Mouse (Mus musculus) CH12.LX (cell line): ENCODE data around the gene Plac8. TPM values are rescaled to one million over a fixed set of nuclear protein-coding genes. Genes with fewer than 3 reads are reported as not detected.

Source experiments
- DNase-seq: peaks from one replicate; pipeline ENCODE4 v3.0.0-alpha.2; 2013; ENCODE audit errors: extremely low read depth
- H3K27ac ChIP-seq: 2 replicates; pipeline ENCODE4 v1.5.1; 2012; ENCODE audit warnings: low read depth, mild to moderate bottlenecking, control low read depth, moderate library complexity; ENCODE audit not compliant: insufficient read depth
- H3K27me3 ChIP-seq: replicated peaks from 2 replicates; pipeline ENCODE3; 2012; ENCODE audit warnings: inconsistent platforms
- H3K36me3 ChIP-seq, 2 experiments: replicated peaks in 1 of 2; 2 replicates each; pipeline versions ENCODE3 to v1.6.1; 2012; ENCODE audit warnings: inconsistent platforms in 1 of 2, low read length in 1 of 2, mild to moderate bottlenecking in 1 of 2, mixed read lengths in 1 of 2, moderate library complexity in 1 of 2; ENCODE audit not compliant: control insufficient read depth in 1 of 2, insufficient read depth in 1 of 2
- H3K4me1 ChIP-seq, 2 experiments: 2 replicates each; pipeline ENCODE4 v1.6.1; 2012; ENCODE audit warnings: inconsistent platforms in 1 of 2, moderate library complexity in 1 of 2; ENCODE audit not compliant: insufficient read depth in 2 of 2, control insufficient read depth in 1 of 2
- H3K4me2 ChIP-seq: 2 replicates; pipeline ENCODE4 v1.6.1; 2012; ENCODE audit warnings: low read depth, mild to moderate bottlenecking, control low read depth; ENCODE audit not compliant: poor library complexity, insufficient read depth, severe bottlenecking
- H3K4me3 ChIP-seq, 3 experiments: fragments of 150-350 bp in 1 of 3; sonication (generic) in 1 of 3; replicated peaks in 1 of 3; 2 replicates each; pipeline versions ENCODE3 to v1.5.1; 2011 to 2012; ENCODE audit warnings: low read depth in 2 of 3, low read length in 2 of 3, mild to moderate bottlenecking in 2 of 3, moderate library complexity in 2 of 3, control low read depth in 1 of 3, improper control_type of control experiment in 1 of 3, inconsistent platforms in 1 of 3, mixed read lengths in 1 of 3; ENCODE audit not compliant: poor library complexity in 1 of 3
- H3K79me2 ChIP-seq: replicated peaks from 2 replicates; pipeline ENCODE4 v1.6.1; 2012; ENCODE audit warnings: mild to moderate bottlenecking, moderate library complexity; ENCODE audit not compliant: control insufficient read depth, poor library complexity, insufficient read depth, severe bottlenecking; ENCODE audit errors: extremely low read depth
- H3K9ac ChIP-seq: 2 replicates; pipeline ENCODE4 v1.6.1; 2012; ENCODE audit warnings: low read depth, mild to moderate bottlenecking, control low read depth, moderate library complexity; ENCODE audit not compliant: insufficient read depth
- H3K9me3 ChIP-seq: replicated peaks from 2 replicates; pipeline ENCODE3; 2012; ENCODE audit warnings: low read length, inconsistent platforms, mixed read lengths
- CTCF ChIP-seq, 2 experiments: IDR thresholded peaks in 1 of 2; conservative IDR thresholded peaks in 1 of 2; 2 replicates each; pipeline ENCODE4 v1.5.1; 2011 to 2012; ENCODE audit warnings: low read depth in 2 of 2, low read length in 2 of 2, improper control_type of control experiment in 1 of 2, inconsistent platforms in 1 of 2, mild to moderate bottlenecking in 1 of 2, moderate library complexity in 1 of 2
- ETS1 ChIP-seq: conservative IDR thresholded peaks from 2 replicates; pipeline ENCODE4 v1.6.1; 2012; ENCODE audit warnings: low read depth, mild to moderate bottlenecking, inconsistent platforms, low read length, improper control_type of control experiment, moderate library complexity
- JUN ChIP-seq: IDR thresholded peaks from 2 replicates; pipeline ENCODE4 v1.6.1; 2011; ENCODE audit warnings: low read depth, mild to moderate bottlenecking, low read length, improper control_type of control experiment, moderate library complexity; ENCODE audit not compliant: insufficient read depth
- MXI1 ChIP-seq: IDR thresholded peaks from 2 replicates; pipeline ENCODE4 v1.6.1; 2011; ENCODE audit warnings: mild to moderate bottlenecking, low read depth, low read length, improper control_type of control experiment
- MYC ChIP-seq: IDR thresholded peaks from 2 replicates; pipeline ENCODE4 v1.6.1; 2011; ENCODE audit warnings: low read depth, mild to moderate bottlenecking, improper control_type of control experiment, low read length
- NRF1 ChIP-seq: IDR thresholded peaks from 2 replicates; pipeline ENCODE4 v1.6.1; 2014; ENCODE audit warnings: low read depth, mild to moderate bottlenecking, inconsistent platforms, low read length, improper control_type of control experiment, moderate library complexity
- SIN3A ChIP-seq: IDR thresholded peaks from 2 replicates; pipeline ENCODE4 v1.6.1; 2012; ENCODE audit warnings: low read length, improper control_type of control experiment, inconsistent platforms
- TBP ChIP-seq: conservative IDR thresholded peaks from 2 replicates; pipeline ENCODE4 v1.6.1; 2011; ENCODE audit warnings: low read depth, low read length, improper control_type of control experiment
- TCF12 ChIP-seq: IDR thresholded peaks from 2 replicates; pipeline ENCODE4 v1.6.1; 2014; ENCODE audit warnings: low read depth, mild to moderate bottlenecking, inconsistent platforms, low read length, improper control_type of control experiment
- ZC3H11A ChIP-seq: IDR thresholded peaks from 2 replicates; pipeline ENCODE4 v1.6.1; 2012; ENCODE audit warnings: low read depth, mild to moderate bottlenecking, inconsistent platforms, low read length, improper control_type of control experiment
- ZMIZ1 ChIP-seq: IDR thresholded peaks from 2 replicates; pipeline ENCODE4 v1.6.1; 2012; ENCODE audit warnings: low read depth, mild to moderate bottlenecking, inconsistent platforms, low read length, improper control_type of control experiment
- dilution Hi-C: fragments of 300-500 bp; cut with MboI; formaldehyde crosslinking; loops from 2 replicates; pipeline ENCODE4 v1.14.3; 2020; ENCODE audit warnings: low sequenced_read_pairs; ENCODE audit not compliant: extremely low pct_unique_long_range_greater_than_20kb, extremely low pct_ligation_motif_present
- in situ Hi-C: fragments of 300-500 bp; cut with MboI; formaldehyde crosslinking; loops from 3 replicates; pipeline ENCODE4 v1.14.3; 2019; ENCODE audit warnings: low sequenced_read_pairs, low pct_ligation_motif_present, low pct_unique_long_range_greater_than_20kb, mixed read lengths
- polyA plus RNA-seq: library from polyadenylated mRNA; unstranded; fragments of >175 nt; gene quantifications from 2 replicates; pipeline ENCODE4 v1.2.1, GENCODE M21; 2012; ENCODE audit warnings: low read depth; ENCODE audit not compliant: insufficient read length
- total RNA-seq, 2 experiments: library from RNA; depleted of rRNA; stranded (reverse); fragments of 300-350 nt in 1 of 2; fragments of >200 nt in 1 of 2; gene quantifications; 2 replicates each; pipeline ENCODE4 v1.2.3; 2012 to 2014

The Plac8 gene
- total and polyA plus RNA-seq, 3 experiments = 64.3 to 258 (median 161) TPM

GRCm38 (mm10) chr5:100509247-100509646 lies 62.8 kb downstream of the Plac8 start:
- no peak overlapping the region for H3K27ac ChIP-seq
- in situ Hi-C loops (no loop called here), dilution Hi-C loops (no loop called here)
- H3K79me2 ChIP-seq = no peaks in the 10 kb centered on the region
- no peaks in the 10 kb centered on the region for H3K9me3 ChIP-seq
- no peak overlapping the region for H3K4me2 ChIP-seq
- DNase-seq = no peak
- no peak overlapping the region for H3K9ac ChIP-seq
- H3K27me3 ChIP-seq = no peaks in the 10 kb centered on the region
- H3K36me3 ChIP-seq = no peaks in the 10 kb centered on the region
- peaks cover 24 to 34% of the 10 kb centered on the region in 2 experiments for H3K4me1 ChIP-seq
- TF ChIP-seq SIN3A = no peak
- no peak for TF ChIP-seq NRF1
- no peak for TF ChIP-seq ZMIZ1
- no peak for TF ChIP-seq JUN
- TF ChIP-seq MYC = no peak
- no peak for TF ChIP-seq TCF12
- no peak for TF ChIP-seq CTCF (conservative IDR thresholded peaks at IDR 0.05 in 1 of 2, IDR thresholded peaks at IDR 0.05 in 1 of 2; ENCODE audit: low read depth in 2 of 2, low read length in 2 of 2)
- no peak for TF ChIP-seq ETS1
- TF ChIP-seq TBP = no peak
- no peak for TF ChIP-seq ZC3H11A
- TF ChIP-seq MXI1 = no peak
- TF ChIP-seq, all 38 proteins: peak for 0
- no peak overlapping the region for H3K4me3 ChIP-seq

Other genes starting within 250 kb of the Plac8 start
- gene Sec31a, start 156.0 kb downstream of the Plac8 start, total RNA-seq (2012; rRNA removed) = 52.2 and 69.1 TPM in 2 replicates
- 48.2 and 48.5 TPM in 2 replicates for gene Sec31a, start 156.0 kb downstream of the Plac8 start, total RNA-seq (2014; rRNA removed)
- gene Sec31a, start 156.0 kb downstream of the Plac8 start, polyA plus RNA-seq = 131 and 161 TPM in 2 replicates
- 12.8 and 12.9 TPM in 2 replicates for gene Lin54, start 71.6 kb downstream of the Plac8 start, total RNA-seq (2012; rRNA removed)
- 14.1 and 15.2 TPM in 2 replicates for gene Lin54, start 71.6 kb downstream of the Plac8 start, total RNA-seq (2014; rRNA removed)
- 11.8 and 14.1 TPM in 2 replicates for gene Lin54, start 71.6 kb downstream of the Plac8 start, polyA plus RNA-seq
- 122 and 149 TPM in 2 replicates for gene Cops4, start 53.9 kb downstream of the Plac8 start, total RNA-seq (2012; rRNA removed)
- gene Cops4, start 53.9 kb downstream of the Plac8 start, total RNA-seq (2014; rRNA removed) = 264 and 298 TPM in 2 replicates
- gene Cops4, start 53.9 kb downstream of the Plac8 start, polyA plus RNA-seq = 133 and 134 TPM in 2 replicates
- 49.1 and 53.9 TPM in 2 replicates for gene Coq2, start 102.9 kb upstream of the Plac8 start, total RNA-seq (2012; rRNA removed)
- gene Coq2, start 102.9 kb upstream of the Plac8 start, total RNA-seq (2014; rRNA removed) = 50.1 and 51.0 TPM in 2 replicates
- gene Coq2, start 102.9 kb upstream of the Plac8 start, polyA plus RNA-seq = 50.9 and 56.5 TPM in 2 replicates
- gene Hpse, start 147.5 kb upstream of the Plac8 start, total RNA-seq (2012; rRNA removed) = 8.0 and 9.5 TPM in 2 replicates
- 3.8 and 4.0 TPM in 2 replicates for gene Hpse, start 147.5 kb upstream of the Plac8 start, total RNA-seq (2014; rRNA removed)
- 3.3 and 3.7 TPM in 2 replicates for gene Hpse, start 147.5 kb upstream of the Plac8 start, polyA plus RNA-seq
- 12.1 and 19.6 TPM in 2 replicates for gene Helq, start 226.4 kb upstream of the Plac8 start, total RNA-seq (2012; rRNA removed)
- 13.1 and 15.7 TPM in 2 replicates for gene Helq, start 226.4 kb upstream of the Plac8 start, total RNA-seq (2014; rRNA removed)
- 24.3 and 31.4 TPM in 2 replicates for gene Helq, start 226.4 kb upstream of the Plac8 start, polyA plus RNA-seq
- 87.2 and 121 TPM in 2 replicates for gene Mrps18c, start 226.4 kb upstream of the Plac8 start, total RNA-seq (2012; rRNA removed)
- 111 and 141 TPM in 2 replicates for gene Mrps18c, start 226.4 kb upstream of the Plac8 start, total RNA-seq (2014; rRNA removed)
- 185 and 216 TPM in 2 replicates for gene Mrps18c, start 226.4 kb upstream of the Plac8 start, polyA plus RNA-seq
- gene Abraxas1, start 248.7 kb upstream of the Plac8 start, total RNA-seq (2012; rRNA removed) = 13.4 and 19.0 TPM in 2 replicates
- 34.9 and 40.0 TPM in 2 replicates for gene Abraxas1, start 248.7 kb upstream of the Plac8 start, total RNA-seq (2014; rRNA removed)
- gene Abraxas1, start 248.7 kb upstream of the Plac8 start, polyA plus RNA-seq = 29.3 and 30.9 TPM in 2 replicates